Mouse (Mus musculus) liver, embryonic 12.5 days (tissue): ENCODE results near the gene Nsun7. TPM values are rescaled to one million over a fixed set of nuclear protein-coding genes. Genes with fewer than 3 reads are reported as not detected.
A peak's percentile ranks its signal among the peaks of the same experiment; 100 is the strongest.
"Not testable (repeated sequence)": the region's sequence is repeated elsewhere in the genome, so short reads cannot be mapped to it uniquely, and the experiment has no call there.

Source experiments
- ATAC-seq: fragments of 200-750 bp; cut with Nextera tagmentation; 2 replicates; pipeline ENCODE4 v1.8.0; 2017; ENCODE audit warnings: moderate number of reproducible peaks, mild to moderate bottlenecking, moderate library complexity
- H3K27ac ChIP-seq: fragments of 300-500 bp; sonication (generic); 2 replicates; pipeline ENCODE4 v1.5.1; 2016; ENCODE audit warnings: mild to moderate bottlenecking
- H3K27me3 ChIP-seq: fragments of 300-500 bp; sonication (generic); replicated peaks from 2 replicates; pipeline ENCODE4 v1.6.1; 2016; ENCODE audit warnings: mild to moderate bottlenecking, moderate library complexity
- H3K36me3 ChIP-seq: fragments of 300-500 bp; sonication (generic); 2 replicates; pipeline ENCODE4 v1.6.1; 2016; ENCODE audit warnings: mild to moderate bottlenecking, moderate library complexity
- H3K4me1 ChIP-seq: fragments of 300-500 bp; sonication (generic); 2 replicates; pipeline ENCODE4 v1.6.1; 2016
- H3K4me2 ChIP-seq: fragments of 300-500 bp; sonication (generic); 2 replicates; pipeline ENCODE4 v1.6.1; 2016; ENCODE audit warnings: mild to moderate bottlenecking, moderate library complexity
- H3K4me3 ChIP-seq: fragments of 300-500 bp; sonication (generic); 2 replicates; pipeline ENCODE4 v1.5.1; 2016; ENCODE audit warnings: mild to moderate bottlenecking, moderate library complexity
- H3K9ac ChIP-seq: fragments of 300-500 bp; sonication (generic); 2 replicates; pipeline ENCODE4 v1.6.1; 2016; ENCODE audit warnings: mild to moderate bottlenecking, moderate library complexity
- H3K9me3 ChIP-seq: fragments of 300-500 bp; sonication (generic); replicated peaks from 2 replicates; pipeline ENCODE4 v1.6.1; 2016; ENCODE audit warnings: mild to moderate bottlenecking, moderate library complexity
- WGBS: fragments of 180-500 bp; shearing (Covaris S2); methylation state at CpG from one replicate; pipeline ENCODE4 v1.1.7; 2016; ENCODE audit not compliant: insufficient replicate concordance; 5-methylcytosine and 5-hydroxymethylcytosine counted together
- polyA plus RNA-seq: library from polyadenylated mRNA; unstranded; fragments of >200 nt; fragmentation: Nextera tagmentation; extraction: Ambion mirVana; gene quantifications from 2 replicates; pipeline ENCODE4 v1.2.1, GENCODE M21; 2016

Nsun7 gene
- polyA plus RNA-seq, 1 experiment from 2014 or later = 0.05 TPM

DNA sequence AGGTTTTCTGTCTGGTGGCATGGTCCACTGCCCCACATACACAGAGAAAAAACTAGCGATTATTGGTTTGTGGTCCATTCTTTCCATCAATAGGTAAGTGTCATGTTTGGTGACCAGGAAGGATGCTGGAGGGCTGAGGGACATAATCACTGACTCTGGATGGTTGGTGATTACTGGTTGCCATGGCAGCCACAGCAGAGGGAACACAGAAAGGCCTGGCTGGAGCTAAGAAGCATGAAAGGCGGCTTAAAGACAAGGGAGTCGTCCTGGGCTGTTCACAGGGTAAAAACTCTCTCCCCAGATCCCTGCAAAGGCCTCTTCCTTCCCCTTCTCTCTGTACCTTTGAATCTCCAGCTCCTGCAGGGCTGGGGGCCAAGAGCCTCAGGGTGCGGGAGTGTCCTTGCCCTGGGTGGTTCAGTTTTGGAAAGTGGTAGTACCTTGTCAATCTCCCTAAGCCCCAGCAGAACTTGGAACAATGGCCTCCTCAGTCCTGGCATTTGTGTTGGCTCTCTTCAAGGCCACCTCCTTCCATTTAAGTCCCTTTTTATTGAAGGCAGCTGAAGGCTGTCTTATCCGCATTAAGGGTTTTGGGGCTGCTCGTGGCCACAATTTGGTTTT is 15.5 kb upstream of the Nsun7 start:
- no peaks in the 10 kb centered on the region for H3K4me1 ChIP-seq
- no peaks in the 10 kb centered on the region for H3K36me3 ChIP-seq
- no peak overlapping the region for H3K4me2 ChIP-seq
- no peak for ATAC-seq
- 71% methylated on average over 6 of the region's 6 CpGs for WGBS
- H3K27me3 ChIP-seq = no peaks in the 10 kb centered on the region
- H3K4me3 ChIP-seq = no peak overlapping the region
- no peak overlapping the region for H3K27ac ChIP-seq
- H3K9me3 ChIP-seq = no peaks in the 10 kb centered on the region
- H3K9ac ChIP-seq = no peak overlapping the region

DNA sequence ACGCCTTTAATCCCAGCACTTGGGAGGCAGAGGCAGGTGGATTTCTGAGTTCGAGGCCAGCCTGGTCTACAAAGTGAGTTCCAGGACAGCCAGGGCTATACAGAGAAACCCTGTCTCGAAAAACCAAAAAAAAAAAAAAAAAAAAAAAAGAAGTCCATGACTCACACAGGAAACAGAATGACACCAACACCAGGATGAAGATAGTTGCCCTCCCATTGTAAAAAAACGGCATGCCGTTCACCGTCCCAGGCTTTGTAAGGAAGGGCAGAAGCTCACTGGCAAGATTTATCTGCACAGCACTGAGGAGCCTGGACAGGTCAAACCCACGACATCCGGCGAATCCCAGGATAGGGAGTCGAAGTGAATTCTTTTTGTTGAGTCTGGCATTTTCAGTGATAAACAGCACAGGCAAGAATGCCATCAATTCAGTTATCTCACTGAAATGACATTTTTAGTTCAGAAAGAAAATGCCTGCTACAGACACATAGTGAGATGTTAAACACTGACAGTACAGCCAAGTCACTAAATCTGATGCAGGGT is 13.7 kb upstream of the Nsun7 start:
- no peaks in the 10 kb centered on the region for H3K4me1 ChIP-seq
- H3K27me3 ChIP-seq = no peaks in the 10 kb centered on the region
- no peak overlapping the region for H3K4me3 ChIP-seq
- H3K4me2 ChIP-seq = no peak overlapping the region
- no peaks in the 10 kb centered on the region for H3K9me3 ChIP-seq
- no peak overlapping the region for H3K9ac ChIP-seq
- no peaks in the 10 kb centered on the region for H3K36me3 ChIP-seq
- WGBS = 34% methylated on average over 9 of the region's 10 CpGs
- H3K27ac ChIP-seq = no peak overlapping the region
- no peak for ATAC-seq

GRCm38 (mm10) chr5:66253219-66253618 is 6.5 kb upstream of the Nsun7 start:
- no peak for ATAC-seq
- H3K4me3 ChIP-seq = no peak overlapping the region
- no peaks in the 10 kb centered on the region for H3K36me3 ChIP-seq
- no peaks in the 10 kb centered on the region for H3K9me3 ChIP-seq
- H3K4me2 ChIP-seq = no peak overlapping the region
- 66% methylated on average over 5 of the region's 5 CpGs for WGBS
- no peak overlapping the region for H3K9ac ChIP-seq
- H3K27ac ChIP-seq = no peak overlapping the region
- H3K27me3 ChIP-seq = no peaks in the 10 kb centered on the region
- H3K4me1 ChIP-seq = no peaks in the 10 kb centered on the region

DNA sequence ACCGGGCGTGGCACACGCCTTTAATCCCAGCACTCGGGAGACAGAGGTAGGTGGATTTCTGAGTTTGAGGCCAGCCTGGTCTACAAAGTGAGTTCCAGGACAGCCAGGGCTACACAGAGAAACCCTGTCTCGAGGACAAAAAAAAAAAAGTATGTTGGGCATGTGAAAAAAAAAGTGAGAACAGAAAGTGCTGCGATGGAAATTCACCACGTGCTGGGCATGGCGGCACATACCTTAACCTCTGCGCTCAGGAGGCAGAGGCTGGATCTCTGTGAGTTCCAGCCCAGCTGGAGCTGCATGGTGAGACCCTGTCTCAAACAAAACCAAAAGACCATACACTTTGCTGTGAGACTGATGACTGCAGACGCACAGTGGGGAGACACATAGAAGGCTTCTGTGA is 4.7 kb upstream of the Nsun7 start:
- H3K27ac ChIP-seq = no peak overlapping the region
- H3K4me3 ChIP-seq = no peak overlapping the region
- H3K27me3 ChIP-seq = peaks cover 14% of the 10 kb centered on the region
- ATAC-seq = no peak
- no peaks in the 10 kb centered on the region for H3K4me1 ChIP-seq
- 78% methylated on average over 10 of the region's 10 CpGs for WGBS
- H3K9me3 ChIP-seq = no peaks in the 10 kb centered on the region
- no peak overlapping the region for H3K4me2 ChIP-seq
- H3K9ac ChIP-seq = no peak overlapping the region
- H3K36me3 ChIP-seq = no peaks in the 10 kb centered on the region

GRCm38 (mm10) chr5:66259000-66259399 is 697 bp upstream of the Nsun7 start:
- no peak for ATAC-seq
- Histone ChIP-seq H3K27ac (no peak overlapping the region), H3K4me2 (no peak overlapping the region), H3K9ac (no peak overlapping the region), H3K9me3 (no peaks in the 10 kb centered on the region), H3K4me3 (no peak overlapping the region), H3K27me3 (peaks cover 30% of the 10 kb centered on the region), H3K36me3 (no peaks in the 10 kb centered on the region), H3K4me1 (no peaks in the 10 kb centered on the region)
- 53% methylated on average over 2 of the region's 2 CpGs for WGBS

- WGBS = 12% methylated on average over 5 of the region's 5 CpGs
- H3K4me1 ChIP-seq, H3K36me3 ChIP-seq, H3K27ac ChIP-seq, ATAC-seq, H3K9me3 ChIP-seq, H3K9ac ChIP-seq: not testable (repeated sequence)
- Histone ChIP-seq H3K4me3 (peak overlapping the region; percentile 53), H3K4me2 (peak overlapping the region; percentile 65), H3K27me3 (peaks cover 30% of the 10 kb centered on the region)
Observed at GRCm38 (mm10) chr5:66259431-66259755, 304 bp upstream of the Nsun7 start.

GRCm38 (mm10) chr5:66262475-66262874 is 2.8 kb downstream of the Nsun7 start:
- no peak overlapping the region for H3K4me3 ChIP-seq
- peaks cover 30% of the 10 kb centered on the region for H3K27me3 ChIP-seq
- H3K9ac ChIP-seq = no peak overlapping the region
- no peaks in the 10 kb centered on the region for H3K36me3 ChIP-seq
- no peak for ATAC-seq
- H3K27ac ChIP-seq = no peak overlapping the region
- no peaks in the 10 kb centered on the region for H3K9me3 ChIP-seq
- H3K4me2 ChIP-seq = no peak overlapping the region
- 69% methylated on average over 2 of the region's 2 CpGs for WGBS
- H3K4me1 ChIP-seq = no peaks in the 10 kb centered on the region

GRCm38 (mm10) chr5:66263398-66263797 is 3.7 kb downstream of the Nsun7 start:
- WGBS = 26% methylated on average over 4 of the region's 4 CpGs

GRCm38 (mm10) chr5:66269616-66270015 is 9.9 kb downstream of the Nsun7 start:
- Histone ChIP-seq H3K36me3 (no peaks in the 10 kb centered on the region), H3K4me2 (no peak overlapping the region), H3K4me1 (no peaks in the 10 kb centered on the region), H3K27ac (no peak overlapping the region), H3K9me3 (no peaks in the 10 kb centered on the region), H3K9ac (no peak overlapping the region), H3K27me3 (no peaks in the 10 kb centered on the region), H3K4me3 (no peak overlapping the region)
- WGBS = 66% methylated on average over 7 of the region's 7 CpGs
- ATAC-seq = no peak

More at GRCm38 (mm10) chr5:66263398-66263797, 3.7 kb downstream of the Nsun7 start:
- Histone ChIP-seq H3K4me3 (no peak overlapping the region), H3K9me3 (no peaks in the 10 kb centered on the region), H3K36me3 (no peaks in the 10 kb centered on the region), H3K4me1 (no peaks in the 10 kb centered on the region), H3K27me3 (peaks cover 30% of the 10 kb centered on the region), H3K4me2 (no peak overlapping the region), H3K9ac (no peak overlapping the region), H3K27ac (no peak overlapping the region)
- no peak for ATAC-seq

- no peak overlapping the region for H3K9ac ChIP-seq
- 74% methylated on average over 2 of the region's 2 CpGs for WGBS
- H3K36me3 ChIP-seq = no peaks in the 10 kb centered on the region
- H3K4me2 ChIP-seq = no peak overlapping the region
- H3K4me3 ChIP-seq = no peak overlapping the region
- no peaks in the 10 kb centered on the region for H3K9me3 ChIP-seq
- H3K27ac ChIP-seq = no peak overlapping the region
- H3K27me3 ChIP-seq = no peaks in the 10 kb centered on the region
- no peak for ATAC-seq
- H3K4me1 ChIP-seq = no peaks in the 10 kb centered on the region
Observed at GRCm38 (mm10) chr5:66271141-66271540, 11.4 kb downstream of the Nsun7 start.

GRCm38 (mm10) chr5:66274417-66274816 is 14.7 kb downstream of the Nsun7 start:
- H3K27ac ChIP-seq = no peak overlapping the region
- WGBS = 46% methylated on average over 3 of the region's 3 CpGs
- no peak overlapping the region for H3K4me2 ChIP-seq
- H3K4me1 ChIP-seq = no peaks in the 10 kb centered on the region
- no peaks in the 10 kb centered on the region for H3K36me3 ChIP-seq
- H3K9me3 ChIP-seq = no peaks in the 10 kb centered on the region
- H3K9ac ChIP-seq = no peak overlapping the region
- ATAC-seq = no peak
- H3K4me3 ChIP-seq = no peak overlapping the region
- H3K27me3 ChIP-seq = no peaks in the 10 kb centered on the region

DNA sequence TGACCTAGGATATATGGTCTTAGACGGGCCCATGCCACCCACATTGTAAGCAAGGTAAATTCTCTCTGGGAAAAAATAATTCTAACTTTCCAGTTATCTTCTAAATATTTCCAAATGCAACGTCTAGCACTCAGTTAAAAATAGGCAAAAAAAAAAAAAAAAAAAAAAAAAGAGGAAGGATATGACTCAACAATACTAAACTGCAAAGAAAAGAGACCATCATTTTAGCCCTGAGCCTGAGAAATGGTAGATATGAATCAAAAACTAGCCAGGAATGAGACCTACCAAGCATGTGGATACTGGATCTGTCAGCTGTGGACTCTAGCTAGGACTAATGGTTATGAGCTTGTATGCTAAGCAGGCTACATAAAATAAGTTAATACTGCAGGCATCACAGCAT is 20.0 kb downstream of the Nsun7 start:
- H3K4me1 ChIP-seq = no peaks in the 10 kb centered on the region

DNA sequence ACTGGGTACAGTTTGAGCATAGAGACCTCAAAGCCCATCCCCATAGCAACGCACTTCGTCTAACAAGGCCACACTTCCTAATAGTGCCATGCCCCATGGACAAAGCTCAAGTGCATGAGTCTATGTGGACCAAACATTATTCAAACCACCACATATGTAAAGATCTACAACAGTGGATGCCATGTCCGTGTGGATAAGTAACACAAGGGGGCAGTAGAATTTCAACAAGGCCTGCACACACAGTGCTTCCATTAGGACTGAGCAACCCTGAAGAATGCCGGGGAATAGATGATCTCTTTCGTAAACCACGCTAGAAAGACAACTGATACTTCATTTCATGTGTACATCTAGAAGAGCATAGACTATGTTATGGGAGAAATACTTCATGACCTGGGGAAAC is 21.0 kb downstream of the Nsun7 start:
- Histone ChIP-seq H3K9ac (no peak overlapping the region), H3K9me3 (no peaks in the 10 kb centered on the region), H3K4me1 (no peaks in the 10 kb centered on the region), H3K27ac (no peak overlapping the region), H3K4me2 (no peak overlapping the region), H3K27me3 (no peaks in the 10 kb centered on the region), H3K4me3 (no peak overlapping the region), H3K36me3 (no peaks in the 10 kb centered on the region)
- ATAC-seq = no peak
- 66% methylated on average over 6 of the region's 6 CpGs for WGBS

More for the DNA sequence above, 20.0 kb downstream of the Nsun7 start:
- no peak overlapping the region for H3K9ac ChIP-seq
- H3K27me3 ChIP-seq = no peaks in the 10 kb centered on the region
- no peak for ATAC-seq
- no peak overlapping the region for H3K4me3 ChIP-seq
- 56% methylated on average over 2 of the region's 2 CpGs for WGBS
- H3K36me3 ChIP-seq = no peaks in the 10 kb centered on the region
- no peak overlapping the region for H3K4me2 ChIP-seq
- H3K9me3 ChIP-seq = no peaks in the 10 kb centered on the region
- H3K27ac ChIP-seq = no peak overlapping the region
